Mouse (Mus musculus) hindbrain, postnatal 0 days (tissue): ENCODE measurements at regions not wholly inside any gene's neighbourhood (a gene's known extent, or its start where the extent isn't known, plus 50 kb on each side); places are given as distances from the start of the nearest gene placed in this dataset.
A peak's percentile ranks its signal among the peaks of the same experiment; 100 is the strongest.

Source experiments
- ATAC-seq: fragments of 200-750 bp; cut with Nextera tagmentation; 2 replicates; pipeline ENCODE4 v1.8.0; 2017; ENCODE audit warnings: mild to moderate bottlenecking, moderate TSS enrichment, moderate library complexity
- DNase-seq: peaks from one replicate; pipeline ENCODE4 v3.0.0-alpha.2; 2015; ENCODE audit warnings: low spot score
- H3K27ac ChIP-seq: fragments of 300-500 bp; sonication (generic); 2 replicates; pipeline ENCODE4 v1.5.1; 2014; ENCODE audit warnings: mild to moderate bottlenecking
- H3K27me3 ChIP-seq: fragments of 300-500 bp; sonication (generic); 2 replicates; pipeline ENCODE4 v1.6.1; 2014; ENCODE audit warnings: low read length, mixed read lengths; ENCODE audit not compliant: insufficient read depth
- H3K36me3 ChIP-seq: fragments of 300-500 bp; sonication (generic); 2 replicates; pipeline ENCODE4 v1.6.1; 2014; ENCODE audit warnings: low read length, mixed read lengths; ENCODE audit not compliant: insufficient read depth
- H3K4me1 ChIP-seq: fragments of 300-500 bp; sonication (generic); 2 replicates; pipeline ENCODE4 v1.6.1; 2014; ENCODE audit warnings: antibody characterized with exemption, low read length, mixed read lengths; ENCODE audit not compliant: insufficient read depth
- H3K4me2 ChIP-seq: fragments of 300-500 bp; sonication (generic); 2 replicates; pipeline ENCODE4 v1.6.1; 2014; ENCODE audit warnings: low read depth, mild to moderate bottlenecking, low read length, moderate library complexity, mixed read lengths
- H3K4me3 ChIP-seq: fragments of 300-500 bp; sonication (generic); 2 replicates; pipeline ENCODE4 v1.5.1; 2014; ENCODE audit warnings: low read length
- H3K9ac ChIP-seq: fragments of 300-500 bp; sonication (generic); replicated peaks from 2 replicates; pipeline ENCODE4 v1.6.1; 2014; ENCODE audit warnings: mild to moderate bottlenecking, low read length, moderate library complexity, mixed read lengths
- H3K9me3 ChIP-seq: fragments of 300-500 bp; sonication (generic); 2 replicates; pipeline ENCODE4 v1.6.1; 2016; ENCODE audit warnings: low read length, mixed read lengths
- CTCF ChIP-seq: IDR thresholded peaks from 2 replicates; pipeline ENCODE4 v1.5.1; 2016; ENCODE audit warnings: antibody characterized with exemption, control low read depth, low read depth
- WGBS: fragments of 180-500 bp; shearing (Covaris S2); extraction: QIAGEN DNeasy Blood & Tissue Kit; methylation state at CpG from one replicate; pipeline ENCODE4 v1.1.7; 2014; 5-methylcytosine and 5-hydroxymethylcytosine counted together

DNA sequence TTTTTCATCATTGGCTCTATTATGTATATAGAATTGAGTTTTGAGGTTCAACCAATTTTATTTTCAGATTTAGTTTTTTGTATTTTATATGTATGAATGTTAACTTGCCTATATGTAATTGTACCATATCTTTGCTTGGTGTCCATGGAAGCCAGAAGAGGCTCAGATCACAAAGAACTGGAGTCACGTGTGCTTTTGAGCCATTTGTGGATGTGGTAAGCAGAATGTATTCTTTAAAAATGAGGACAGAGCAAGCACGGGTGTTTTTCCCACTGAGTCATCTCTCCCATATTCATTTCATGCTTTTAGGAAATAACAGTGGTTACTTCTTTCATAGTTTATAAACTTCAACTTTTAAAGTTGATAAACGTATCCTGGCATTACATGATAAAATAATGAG, 394.1 kb upstream of the Manea start:
- ATAC-seq, result no peak
- 88% methylated on average over 3 of the region's 3 CpGs for WGBS

DNA sequence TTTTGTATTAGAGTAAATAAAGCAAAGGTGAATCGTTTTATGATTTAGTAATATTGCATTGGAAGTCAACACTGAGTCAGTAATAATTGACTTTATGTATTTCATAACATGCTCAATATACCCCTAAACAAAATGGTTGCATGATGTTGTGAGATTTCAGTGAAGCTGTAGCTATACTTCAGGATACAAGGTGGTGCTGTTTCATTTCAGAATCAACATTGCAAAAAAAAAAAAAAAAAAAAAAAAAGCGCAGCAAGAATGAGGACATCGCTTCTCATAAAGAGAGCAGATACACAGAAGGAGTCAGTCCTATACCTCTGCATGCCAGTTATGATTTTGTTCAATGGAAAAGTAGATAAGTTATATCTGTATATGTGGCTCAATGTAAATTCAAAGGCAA, 389.7 kb upstream of the Manea start:
- no peak overlapping the region for H3K4me3 ChIP-seq
- no peaks in the 10 kb centered on the region for H3K4me1 ChIP-seq
- H3K9ac ChIP-seq, result no peak overlapping the region
- DNase-seq (peak; percentile 5), ATAC-seq (no peak)
- no peak overlapping the region for H3K4me2 ChIP-seq
- TF ChIP-seq CTCF, result peak; percentile 27; the same call in 1 of the 2 replicates
- H3K27ac ChIP-seq, result no peak overlapping the region
- no peaks in the 10 kb centered on the region for H3K9me3 ChIP-seq
- H3K27me3 ChIP-seq, result no peaks in the 10 kb centered on the region
- no peaks in the 10 kb centered on the region for H3K36me3 ChIP-seq
- WGBS, result 73% methylated on average over 3 of the region's 3 CpGs

More for the DNA sequence above, 394.1 kb upstream of the Manea start:
- no peaks in the 10 kb centered on the region for H3K4me1 ChIP-seq
- H3K4me2 ChIP-seq, result no peak overlapping the region
- no peaks in the 10 kb centered on the region for H3K27me3 ChIP-seq
- no peak overlapping the region for H3K27ac ChIP-seq
- no peaks in the 10 kb centered on the region for H3K9me3 ChIP-seq
- no peak overlapping the region for H3K4me3 ChIP-seq
- no peak for TF ChIP-seq CTCF
- H3K36me3 ChIP-seq, result no peaks in the 10 kb centered on the region
- no peak overlapping the region for H3K9ac ChIP-seq
- no peak for DNase-seq

DNA sequence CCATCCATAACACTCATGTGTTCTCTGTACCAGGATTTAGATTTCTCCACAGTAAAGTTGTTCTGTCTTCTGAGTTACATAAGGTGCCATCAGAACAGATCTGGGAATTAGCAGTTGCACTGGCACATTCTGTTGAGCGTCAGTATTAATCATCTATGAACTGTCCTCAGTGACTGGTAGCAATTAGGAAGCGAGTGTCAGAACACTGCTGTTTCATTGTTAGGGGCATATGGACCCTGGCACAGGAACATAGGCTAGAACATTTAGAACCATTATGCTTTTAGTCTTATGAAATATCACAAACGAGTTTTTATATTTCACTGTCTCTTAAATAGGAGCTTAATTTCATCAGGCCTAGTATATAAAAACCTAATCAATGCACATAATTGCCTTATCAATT, 367.7 kb upstream of the Manea start:
- no peak overlapping the region for H3K9ac ChIP-seq
- 68% methylated on average over 3 of the region's 3 CpGs for WGBS
- DNase-seq (no peak), ATAC-seq (no peak)
- no peaks in the 10 kb centered on the region for H3K4me1 ChIP-seq
- no peaks in the 10 kb centered on the region for H3K9me3 ChIP-seq
- H3K27ac ChIP-seq, result no peak overlapping the region
- no peaks in the 10 kb centered on the region for H3K27me3 ChIP-seq
- TF ChIP-seq CTCF, result no peak
- no peak overlapping the region for H3K4me3 ChIP-seq
- H3K4me2 ChIP-seq, result no peak overlapping the region
- H3K36me3 ChIP-seq, result no peaks in the 10 kb centered on the region

DNA sequence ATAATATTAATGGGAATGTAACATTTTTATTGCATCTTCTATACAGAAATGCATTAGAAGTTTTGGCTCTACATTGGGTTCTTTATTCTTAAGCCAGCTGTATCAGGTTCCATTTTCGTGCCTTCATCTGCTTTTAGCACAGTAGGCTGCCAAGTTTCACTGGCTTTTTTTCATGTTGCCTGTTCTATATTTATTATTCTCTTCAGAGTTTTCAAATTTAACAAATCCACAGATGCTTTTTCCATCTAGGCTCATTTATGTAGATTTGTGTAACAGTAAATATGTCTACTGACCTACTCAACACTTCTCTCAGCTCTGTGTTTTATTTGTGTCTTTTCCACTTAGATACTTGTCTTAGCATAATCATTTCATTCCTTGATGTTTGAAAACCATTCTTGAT, 363.3 kb upstream of the Manea start:
- Histone ChIP-seq H3K9ac (no peak overlapping the region), H3K4me1 (no peaks in the 10 kb centered on the region), H3K27me3 (no peaks in the 10 kb centered on the region), H3K9me3 (no peaks in the 10 kb centered on the region), H3K36me3 (no peaks in the 10 kb centered on the region), H3K4me3 (no peak overlapping the region), H3K4me2 (no peak overlapping the region), H3K27ac (no peak overlapping the region)
- DNase-seq, result no peak
- no peak for ATAC-seq
- TF ChIP-seq CTCF, result no peak
- WGBS, result 72% methylated on average over 1 of the region's 1 CpGs

DNA sequence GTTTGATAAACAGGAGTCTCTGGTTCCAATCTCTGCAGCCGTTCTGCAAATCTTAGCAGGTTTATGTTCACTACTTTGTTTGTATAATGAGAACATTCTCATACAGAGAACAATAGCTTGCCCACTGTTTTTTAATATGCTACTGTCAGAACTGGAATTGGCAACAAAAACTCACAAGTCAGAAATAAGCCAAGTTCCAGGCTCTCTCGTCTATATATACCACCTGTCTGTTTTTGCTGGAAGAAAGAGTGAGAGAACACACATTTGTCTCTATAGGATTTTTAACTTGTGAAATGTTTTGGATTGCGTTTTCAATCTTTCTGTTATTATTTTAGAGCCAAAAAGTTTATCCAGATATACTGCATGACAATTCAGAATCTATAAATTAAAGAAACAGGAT, 349.3 kb upstream of the Manea start:
- H3K36me3 ChIP-seq, result no peaks in the 10 kb centered on the region
- WGBS, result 51% methylated on average over 3 of the region's 3 CpGs

More for the DNA sequence above, 349.3 kb upstream of the Manea start:
- Histone ChIP-seq H3K9me3 (no peaks in the 10 kb centered on the region), H3K4me1 (no peaks in the 10 kb centered on the region), H3K9ac (no peak overlapping the region), H3K27ac (no peak overlapping the region), H3K4me2 (no peak overlapping the region), H3K4me3 (no peak overlapping the region), H3K27me3 (no peaks in the 10 kb centered on the region)
- TF ChIP-seq CTCF, result no peak
- no peak for DNase-seq
- ATAC-seq, result no peak
